Mouse (Mus musculus): ENCODE measurements at regions not wholly inside any gene's neighbourhood (a gene's known extent, or its start where the extent isn't known, plus 50 kb on each side); places are given as distances from the start of the nearest gene placed in this dataset.

GRCm38 (mm10) chr13:51227836-51228235 lies 57.0 kb downstream of the Nxnl2 start:
- DNase-seq (ENCODE audit: low spot score) = no peak
- intact Hi-C loops (cut with DNase I) = no loop called here

- DNase-seq (ENCODE audit: low spot score) = no peak
- intact Hi-C loops (cut with DNase I) = no loop called here
These were observed 58.3 kb downstream of the Nxnl2 start for GRCm38 (mm10) chr13:51228862-51229770.

- intact Hi-C loops (cut with DNase I) = no loop called here
- no peak for DNase-seq (ENCODE audit: low spot score)
These were observed 59.0 kb downstream of the Nxnl2 start for GRCm38 (mm10) chr13:51229862-51230261.

GRCm38 (mm10) chr13:51231586-51231985 lies 60.8 kb downstream of the Nxnl2 start:
- intact Hi-C loops (cut with DNase I) = no loop called here

GRCm38 (mm10) chr13:51247378-51247777 lies 76.6 kb downstream of the Nxnl2 start:
- intact Hi-C loops (cut with DNase I) = no loop called here
- DNase-seq (ENCODE audit: low spot score) = no peak

More at GRCm38 (mm10) chr13:51231586-51231985, 60.8 kb downstream of the Nxnl2 start:
- DNase-seq (ENCODE audit: low spot score) = no peak

GRCm38 (mm10) chr13:51253371-51253770 lies 82.5 kb downstream of the Nxnl2 start:
- DNase-seq (ENCODE audit: low spot score) = no peak
- intact Hi-C loops (cut with DNase I) = no loop called here

- no peak for DNase-seq (ENCODE audit: low spot score)
- intact Hi-C loops (cut with DNase I) = no loop called here
These were observed 84.9 kb downstream of the Nxnl2 start for GRCm38 (mm10) chr13:51255688-51256087.

GRCm38 (mm10) chr13:51258752-51259721 lies 88.2 kb downstream of the Nxnl2 start:
- no peak for DNase-seq (ENCODE audit: low spot score)
- intact Hi-C loops (cut with DNase I) = no loop called here

- DNase-seq (ENCODE audit: low spot score) = no peak
- intact Hi-C loops (cut with DNase I) = no loop called here
These were observed 90.8 kb downstream of the Nxnl2 start for GRCm38 (mm10) chr13:51261619-51262018.

GRCm38 (mm10) chr13:51272786-51273185 lies 102.0 kb downstream of the Nxnl2 start:
- DNase-seq (ENCODE audit: low spot score) = no peak
- intact Hi-C loops (cut with DNase I) = no loop called here

GRCm38 (mm10) chr13:51274639-51275038 lies 103.8 kb downstream of the Nxnl2 start:
- peak; percentile 59 for DNase-seq (ENCODE audit: low spot score)
- intact Hi-C loops (cut with DNase I) = no loop called here

- DNase-seq (ENCODE audit: low spot score) = no peak
- intact Hi-C loops (cut with DNase I) = no loop called here
These were observed 105.8 kb downstream of the Nxnl2 start for GRCm38 (mm10) chr13:51276601-51277000.

GRCm38 (mm10) chr13:51277515-51277914 lies 106.7 kb downstream of the Nxnl2 start:
- intact Hi-C loops (cut with DNase I) = no loop called here
- DNase-seq (ENCODE audit: low spot score) = no peak

- intact Hi-C loops (cut with DNase I) = loop anchor here (1.0 kb wide), 1 partner anchor 26 kb away; no protein-coding TSS in a partner anchor
- DNase-seq (ENCODE audit: low spot score) = no peak
These were observed 109.0 kb downstream of the Nxnl2 start for GRCm38 (mm10) chr13:51279642-51280387.

GRCm38 (mm10) chr13:51280388-51280753 lies 109.5 kb downstream of the Nxnl2 start:
- no peak for DNase-seq (ENCODE audit: low spot score)
- intact Hi-C loops (cut with DNase I) = loop anchor here (1.0 kb wide), 1 partner anchor 26 kb away; no protein-coding TSS in a partner anchor

GRCm38 (mm10) chr13:51284679-51285078 lies 113.9 kb downstream of the Nxnl2 start:
- intact Hi-C loops (cut with DNase I) = no loop called here
- DNase-seq (ENCODE audit: low spot score) = no peak

- intact Hi-C loops (cut with DNase I) = no loop called here
- DNase-seq (ENCODE audit: low spot score) = no peak
These were observed 118.6 kb downstream of the Nxnl2 start for GRCm38 (mm10) chr13:51289442-51289841.

- DNase-seq (ENCODE audit: low spot score) = no peak
- intact Hi-C loops (cut with DNase I) = loop anchor here (10.0 kb wide), 1 partner anchor 125 kb away; no protein-coding TSS in a partner anchor
These were observed 118.4 kb upstream of the S1pr3 start for GRCm38 (mm10) chr13:51290021-51290424.

GRCm38 (mm10) chr13:51290926-51291325 lies 117.5 kb upstream of the S1pr3 start:
- intact Hi-C loops (cut with DNase I) = loop anchor here (10.0 kb wide), 1 partner anchor 124 kb away; no protein-coding TSS in a partner anchor
- no peak for DNase-seq (ENCODE audit: low spot score)

- DNase-seq (ENCODE audit: low spot score) = no peak
- intact Hi-C loops (cut with DNase I) = loop anchor here (10.0 kb wide), 1 partner anchor 122 kb away; no protein-coding TSS in a partner anchor
These were observed 115.4 kb upstream of the S1pr3 start for GRCm38 (mm10) chr13:51293047-51293446.
